In the genomic region with DNA sequence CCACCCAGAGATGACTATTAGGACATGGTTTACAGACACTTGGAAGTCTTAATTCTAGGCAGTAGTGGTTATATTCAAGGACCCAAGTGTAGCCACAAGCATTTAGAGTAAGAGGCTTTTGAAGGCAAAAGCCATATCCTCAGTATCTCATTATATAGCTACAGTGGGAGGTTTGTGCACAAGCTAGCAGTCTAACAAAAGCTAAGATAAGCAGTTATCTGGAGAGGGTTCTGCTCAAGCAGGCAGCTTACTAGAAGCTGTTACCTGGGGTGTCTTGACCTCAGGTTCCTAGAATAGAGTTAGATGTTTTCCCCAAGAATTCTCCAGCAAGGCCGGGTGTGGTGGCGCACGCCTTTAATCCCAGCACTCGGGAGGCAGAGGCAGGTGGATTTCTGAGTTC, we compare ENCODE assay signal across 43 mouse cellular contexts. TPM values are rescaled to one million over a fixed set of nuclear protein-coding genes. Genes with fewer than 3 reads are reported as not detected.
"Had no signal": no experiment of that assay in that cellular context is flagged by ENCODE, and none has a peak within 500 bp of the region (broad histone marks: within the 10 kb centered on the region; RNA-seq: fewer than 3 reads in every experiment).

No protein-coding gene starts in this region.

- H3K4me1 ChIP-seq: limb, embryonic 12.5 days; limb, embryonic 13.5 days; limb, embryonic 15.5 days; liver, embryonic 12.5 days; liver, embryonic 13.5 days; liver, embryonic 15.5 days; lung, embryonic 15.5 days; megakaryocyte, embryonic 14.5 days; midbrain, embryonic 10.5 days; midbrain, embryonic 12.5 days; midbrain, embryonic 13.5 days; midbrain, embryonic 15.5 days; neural tube, embryonic 12.5 days had no signal

- H3K9ac ChIP-seq: limb, embryonic 12.5 days; limb, embryonic 13.5 days; limb, embryonic 15.5 days; liver, embryonic 12.5 days; liver, embryonic 13.5 days; liver, embryonic 14.5 days; liver, embryonic 15.5 days; liver, postnatal 0 days; lung, embryonic 14.5 days; lung, embryonic 15.5 days; midbrain, embryonic 12.5 days; midbrain, embryonic 13.5 days; midbrain, embryonic 15.5 days; neural tube, embryonic 12.5 days had no signal

- H3K27ac ChIP-seq: limb, embryonic 10.5 days; limb, embryonic 12.5 days; limb, embryonic 13.5 days; limb, embryonic 15.5 days; liver, embryonic 12.5 days; liver, embryonic 13.5 days; liver, embryonic 14.5 days; liver, embryonic 15.5 days; lung, embryonic 15.5 days; macrophage; midbrain, embryonic 10.5 days; midbrain, embryonic 12.5 days; midbrain, embryonic 13.5 days; midbrain, embryonic 15.5 days; neural tube, embryonic 12.5 days had no signal

- H3K4me3 ChIP-seq: limb, embryonic 10.5 days; limb, embryonic 12.5 days; limb, embryonic 13.5 days; limb, embryonic 15.5 days; liver, embryonic 12.5 days; liver, embryonic 13.5 days; liver, embryonic 15.5 days; lung, embryonic 15.5 days; megakaryocyte, embryonic 14.5 days; midbrain, embryonic 10.5 days; midbrain, embryonic 12.5 days; midbrain, embryonic 13.5 days; midbrain, embryonic 15.5 days; myocyte; neural tube, embryonic 12.5 days had no signal

- H3K36me3 ChIP-seq: limb, embryonic 10.5 days; limb, embryonic 12.5 days; limb, embryonic 13.5 days; limb, embryonic 15.5 days; liver, embryonic 12.5 days; liver, embryonic 13.5 days; liver, embryonic 15.5 days; lung, embryonic 15.5 days; midbrain, embryonic 10.5 days; midbrain, embryonic 12.5 days; midbrain, embryonic 13.5 days; midbrain, embryonic 15.5 days; neural tube, embryonic 12.5 days had no signal

- H3K9me3 ChIP-seq: limb, embryonic 10.5 days; limb, embryonic 12.5 days; limb, embryonic 13.5 days; limb, embryonic 15.5 days; liver, embryonic 12.5 days; liver, embryonic 13.5 days; liver, embryonic 15.5 days; lung, embryonic 15.5 days; midbrain, embryonic 12.5 days; midbrain, embryonic 13.5 days; midbrain, embryonic 15.5 days; neural tube, embryonic 12.5 days had no signal

- H3K27me3 ChIP-seq: liver, embryonic 13.5 days; liver, embryonic 15.5 days; lung, embryonic 15.5 days; midbrain, embryonic 13.5 days; neural tube, embryonic 12.5 days had no signal

- DNase-seq: left cerebral cortex, postnatal 4 days; liver; liver, embryonic 13.5 days; liver, postnatal 0 days; lung, adult 18-20 months; lung, adult 2 months; lung, embryonic 14.5 days; lung, postnatal 10 days; lung, postnatal 14 days; lung, postnatal 36 days; lung, postnatal 4 days; midbrain, embryonic 14.5 days had no signal

RNA-seq across cellular contexts. Expression of gene Trap1a, which starts 6.1 kb away (rescaled TPM):
- total RNA-seq: left cerebral cortex, postnatal 10 days; left cerebral cortex, postnatal 14 days; left cerebral cortex, postnatal 25 days; left cerebral cortex, postnatal 36 days; left cerebral cortex, postnatal 4 days; liver, adult 2 months; megakaryocyte progenitor cell, adult 5-6 weeks; megakaryocyte, adult 5-6 weeks; megakaryocyte-erythroid progenitor cell, adult 5-6 weeks; midbrain, postnatal 0 days; monocyte, adult 5-6 weeks had no signal
- polyA plus RNA-seq: limb, embryonic 10.5 days; limb, embryonic 11.5 days; limb, embryonic 12.5 days; limb, embryonic 13.5 days; limb, embryonic 15.5 days; liver, adult 2 months; liver, embryonic 15.5 days; liver, embryonic 16.5 days; liver, postnatal 0 days; lung, adult 2 months; lung, embryonic 14.5 days; lung, embryonic 15.5 days; lung, embryonic 16.5 days; macrophage; midbrain, embryonic 10.5 days; midbrain, embryonic 11.5 days; midbrain, embryonic 12.5 days; midbrain, embryonic 13.5 days; midbrain, embryonic 14.5 days; midbrain, embryonic 15.5 days; midbrain, embryonic 16.5 days; midbrain, postnatal 0 days; myocyte; neural tube, embryonic 12.5 days had no signal
